Mouse (Mus musculus) urinary bladder, adult 18-20 months (tissue): ENCODE measurements at regions not wholly inside any gene's neighbourhood (a gene's known extent, or its start where the extent isn't known, plus 50 kb on each side); places are given as distances from the start of the nearest gene placed in this dataset.
"Not testable (repeated sequence)": the region's sequence is repeated elsewhere in the genome, so short reads cannot be mapped to it uniquely, and the experiment has no call there.

Experiments used
- DNase-seq, 2 experiments: peaks; one replicate each; pipeline ENCODE4 v3.0.0; 2022; ENCODE audit warnings: low spot score in 2 of 2, mixed read lengths in 2 of 2

DNA sequence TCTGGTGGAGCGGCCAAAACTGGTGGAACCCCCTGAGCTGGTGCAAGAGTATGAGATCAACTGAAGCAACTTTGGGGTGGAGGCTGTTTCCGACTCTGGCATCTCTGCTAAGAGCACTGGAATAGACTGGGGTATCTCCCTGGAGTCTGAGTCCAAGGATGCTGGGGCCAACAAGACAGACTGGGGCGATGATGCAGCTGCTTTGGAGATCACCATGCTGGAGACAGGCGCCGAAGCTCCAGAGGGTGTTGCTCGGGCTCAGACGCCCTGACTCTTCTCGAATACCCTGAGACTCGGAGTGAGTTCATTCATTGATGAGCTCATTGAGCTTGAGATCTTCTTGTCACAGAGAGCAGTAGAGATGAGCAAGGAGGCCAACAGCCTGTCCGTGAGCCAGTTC is 194.6 kb upstream of the Hsf2 start:
- no peak for DNase-seq

DNA sequence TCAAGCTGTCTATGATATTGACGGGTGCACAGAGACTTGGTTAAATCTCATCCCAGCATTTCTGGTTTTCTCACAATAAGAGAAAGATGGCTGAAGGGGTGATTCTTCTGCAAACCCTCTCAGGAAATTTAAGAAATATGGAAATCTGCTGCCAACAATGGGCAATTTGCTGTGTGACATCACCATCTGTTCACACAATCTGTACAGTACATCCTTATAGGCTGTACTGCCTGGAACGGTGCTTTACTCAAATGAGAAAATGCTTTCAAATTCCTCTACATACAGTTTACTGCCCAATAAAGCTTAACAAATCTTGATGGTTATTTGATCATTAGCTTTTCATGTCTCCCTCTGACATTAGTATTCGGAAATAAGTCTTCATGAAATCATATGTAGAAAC is 172.4 kb upstream of the Hsf2 start:
- DNase-seq = no peak

DNA sequence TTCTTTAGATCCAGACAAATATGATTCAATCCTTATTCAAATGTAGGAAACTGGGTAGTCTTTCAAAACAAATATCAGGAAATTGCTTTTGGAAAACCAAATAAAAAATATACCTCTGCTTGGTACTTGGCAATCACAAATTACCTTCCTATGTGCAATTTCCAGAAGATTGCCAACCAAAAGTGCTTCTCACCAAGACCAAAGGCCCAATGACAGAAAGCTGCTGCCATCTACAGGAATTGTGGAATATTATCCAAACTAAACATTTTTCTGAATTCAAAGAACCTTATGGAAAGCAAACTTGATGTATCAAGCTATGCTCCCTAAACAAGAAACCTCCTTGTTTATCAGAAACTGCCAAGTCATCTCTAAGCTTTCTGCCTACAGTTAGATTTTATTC is 169.1 kb upstream of the Hsf2 start:
- no peak for DNase-seq

DNA sequence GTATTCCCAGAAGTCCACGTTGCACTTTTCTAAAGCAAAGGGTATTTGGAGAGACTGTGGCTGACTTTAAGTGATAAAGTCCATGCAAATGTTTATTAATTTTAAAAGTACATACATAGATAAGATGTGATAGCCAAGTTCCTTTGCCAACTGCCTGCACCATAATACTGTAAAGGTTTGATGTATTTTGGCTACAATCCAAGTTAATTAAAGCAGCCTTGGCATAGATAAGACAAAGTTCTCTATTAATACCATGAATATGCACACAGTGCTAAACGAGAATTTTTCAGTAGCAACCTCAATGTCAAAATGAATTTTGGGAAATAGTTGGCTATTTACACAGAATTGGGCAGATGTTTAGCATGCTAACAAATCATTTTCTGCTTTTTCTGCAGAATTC is 167.0 kb upstream of the Hsf2 start:
- DNase-seq = no peak

DNA sequence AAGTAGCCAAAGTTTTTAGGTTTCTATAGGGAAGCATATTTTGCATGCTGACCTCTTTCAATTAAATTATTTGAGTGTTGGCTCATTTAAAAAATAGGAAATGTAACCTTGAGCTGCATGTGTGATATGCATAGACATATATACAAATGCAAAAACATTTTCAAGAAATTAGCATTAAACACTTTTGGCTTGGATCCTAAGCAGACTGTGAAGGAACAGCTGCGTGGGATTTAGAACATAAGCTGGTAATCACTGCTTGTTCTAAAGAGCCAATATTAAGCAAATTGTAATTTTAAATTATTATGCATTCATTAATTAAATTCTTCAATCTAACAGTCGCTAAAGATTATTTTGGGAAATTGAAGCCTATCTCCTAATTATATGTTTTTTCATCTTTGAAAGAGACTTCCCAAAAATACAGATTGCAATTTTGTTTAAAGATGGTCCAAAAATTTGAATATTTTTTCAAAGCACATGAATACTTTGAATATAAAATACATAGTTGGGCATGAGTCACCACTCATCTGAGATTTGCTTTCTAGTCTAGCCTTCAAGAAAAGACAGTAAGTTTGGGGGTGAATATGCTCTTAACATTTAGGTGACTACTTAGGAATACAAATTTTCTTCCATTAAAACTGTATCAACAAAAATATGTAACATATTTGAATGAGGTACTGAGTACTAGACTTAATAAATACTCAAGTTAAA is 163.3 kb upstream of the Hsf2 start:
- no peak for DNase-seq

DNA sequence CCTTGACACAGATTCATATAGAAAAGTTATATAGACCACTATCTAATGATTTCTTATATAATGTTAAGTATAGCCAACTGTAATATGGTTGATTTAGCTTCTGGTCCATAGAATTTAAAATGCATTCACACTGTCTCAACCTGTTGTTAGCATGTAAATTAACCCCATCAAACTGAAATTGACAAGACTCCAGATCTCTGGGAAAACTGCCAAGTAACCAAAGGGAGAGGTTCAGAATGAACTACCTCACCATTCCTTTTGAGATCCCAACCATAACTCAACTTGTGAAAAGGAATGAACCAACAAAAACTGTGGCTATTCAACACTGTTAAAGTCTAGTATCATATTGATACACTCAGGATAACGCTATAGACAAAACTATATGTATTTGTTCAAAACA is 162.0 kb upstream of the Hsf2 start:
- DNase-seq = no peak

DNA sequence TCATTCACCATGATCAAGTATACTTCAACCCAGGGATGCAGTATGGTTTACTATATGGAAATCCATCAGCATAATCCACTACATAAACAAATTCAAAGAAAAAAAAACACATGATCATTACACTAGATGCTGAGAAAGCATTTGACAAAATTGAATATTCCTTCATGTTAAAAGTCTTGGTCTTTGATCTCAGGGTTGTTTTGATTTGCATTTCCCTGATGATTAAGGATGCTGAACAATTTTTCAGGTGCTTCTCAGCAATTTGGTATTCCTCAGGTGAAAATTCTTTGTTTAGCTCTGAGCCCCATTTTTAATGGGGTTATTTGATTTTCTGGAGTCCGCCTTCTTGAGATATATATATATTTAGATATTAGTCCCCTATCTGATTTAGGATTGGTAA is 123.4 kb upstream of the Hsf2 start:
- DNase-seq = not testable (repeated sequence)
